Mouse (Mus musculus): ENCODE measurements at regions not wholly inside any gene's neighbourhood (a gene's known extent, or its start where the extent isn't known, plus 50 kb on each side); places are given as distances from the start of the nearest gene placed in this dataset.

- no peak overlapping the region for H3K4me2 ChIP-seq (ENCODE audit: low read depth)
- no peak overlapping the region for H3K9ac ChIP-seq
- DNase-seq: no peak
- no peak overlapping the region for H3K4me3 ChIP-seq (ENCODE audit: low read depth, low read length)
- no peaks in the 10 kb centered on the region for H3K4me1 ChIP-seq (ENCODE audit: insufficient read depth)
- no peaks in the 10 kb centered on the region for H3K36me3 ChIP-seq (ENCODE audit: insufficient read depth)
- H3K27ac ChIP-seq (ENCODE audit: low read depth, low read length): no peak overlapping the region
- ATAC-seq: no peak
- H3K27me3 ChIP-seq (ENCODE audit: insufficient read depth, low read length): no peaks in the 10 kb centered on the region; the same call in 1 of the 2 replicates
- 77% methylated on average over 4 of the region's 4 CpGs for WGBS
- no peak for TF ChIP-seq CTCF (IDR thresholded peaks at IDR 0.05; ENCODE audit: low read depth)
- H3K9me3 ChIP-seq (ENCODE audit: low read length): no peaks in the 10 kb centered on the region
Measured at GRCm38 (mm10) chr2:166333818-166334217, 178.4 kb upstream of the Sulf2 start.

- no peak for TF ChIP-seq CTCF (IDR thresholded peaks at IDR 0.05; ENCODE audit: low read depth)
- Histone ChIP-seq H3K9ac (no peak overlapping the region), H3K36me3 (ENCODE audit: insufficient read depth) (no peaks in the 10 kb centered on the region), H3K4me1 (ENCODE audit: insufficient read depth) (no peaks in the 10 kb centered on the region), H3K27me3 (ENCODE audit: insufficient read depth, low read length) (no peaks in the 10 kb centered on the region; the same call in 1 of the 2 replicates), H3K4me2 (ENCODE audit: low read depth) (no peak overlapping the region), H3K4me3 (ENCODE audit: low read depth, low read length) (no peak overlapping the region), H3K27ac (ENCODE audit: low read depth, low read length) (no peak overlapping the region), H3K9me3 (ENCODE audit: low read length) (no peaks in the 10 kb centered on the region)
- no peak for DNase-seq
- 67% methylated on average over 13 of the region's 13 CpGs for WGBS
- no peak for ATAC-seq
Measured at GRCm38 (mm10) chr2:166332748-166333417, 177.4 kb upstream of the Sulf2 start.

GRCm38 (mm10) chr2:166331192-166331591, 175.7 kb upstream of the Sulf2 start:
- no peaks in the 10 kb centered on the region for H3K4me1 ChIP-seq (ENCODE audit: insufficient read depth)
- DNase-seq (no peak), ATAC-seq (no peak)
- no peak overlapping the region for H3K27ac ChIP-seq (ENCODE audit: low read depth, low read length)
- no peaks in the 10 kb centered on the region for H3K27me3 ChIP-seq (ENCODE audit: insufficient read depth, low read length)
- no peak overlapping the region for H3K4me3 ChIP-seq (ENCODE audit: low read depth, low read length)
- WGBS: 92% methylated on average over 4 of the region's 4 CpGs
- no peak overlapping the region for H3K4me2 ChIP-seq (ENCODE audit: low read depth)
- H3K9me3 ChIP-seq (ENCODE audit: low read length): no peaks in the 10 kb centered on the region
- H3K9ac ChIP-seq: no peak overlapping the region
- no peaks in the 10 kb centered on the region for H3K36me3 ChIP-seq (ENCODE audit: insufficient read depth)
- TF ChIP-seq CTCF (IDR thresholded peaks at IDR 0.05; ENCODE audit: low read depth): no peak

GRCm38 (mm10) chr2:166330364-166330763, 174.9 kb upstream of the Sulf2 start:
- H3K4me3 ChIP-seq (ENCODE audit: low read depth, low read length): no peak overlapping the region
- ATAC-seq (no peak), DNase-seq (no peak)
- no peak overlapping the region for H3K4me2 ChIP-seq (ENCODE audit: low read depth)
- no peak overlapping the region for H3K27ac ChIP-seq (ENCODE audit: low read depth, low read length)
- no peaks in the 10 kb centered on the region for H3K36me3 ChIP-seq (ENCODE audit: insufficient read depth)
- H3K9me3 ChIP-seq (ENCODE audit: low read length): no peaks in the 10 kb centered on the region
- no peaks in the 10 kb centered on the region for H3K27me3 ChIP-seq (ENCODE audit: insufficient read depth, low read length)
- H3K9ac ChIP-seq: no peak overlapping the region
- TF ChIP-seq CTCF (IDR thresholded peaks at IDR 0.05; ENCODE audit: low read depth): no peak
- H3K4me1 ChIP-seq (ENCODE audit: insufficient read depth): no peaks in the 10 kb centered on the region
- WGBS: 73% methylated on average over 6 of the region's 6 CpGs

- Histone ChIP-seq H3K4me1 (ENCODE audit: insufficient read depth) (no peaks in the 10 kb centered on the region), H3K4me2 (ENCODE audit: low read depth) (no peak overlapping the region), H3K9me3 (ENCODE audit: low read length) (no peaks in the 10 kb centered on the region), H3K36me3 (ENCODE audit: insufficient read depth) (no peaks in the 10 kb centered on the region), H3K4me3 (ENCODE audit: low read depth, low read length) (no peak overlapping the region), H3K27ac (ENCODE audit: low read depth, low read length) (no peak overlapping the region), H3K27me3 (ENCODE audit: insufficient read depth, low read length) (no peaks in the 10 kb centered on the region), H3K9ac (no peak overlapping the region)
- TF ChIP-seq CTCF (IDR thresholded peaks at IDR 0.05; ENCODE audit: low read depth): no peak
- no peak for ATAC-seq
- no peak for DNase-seq
- 85% methylated on average over 14 of the region's 14 CpGs for WGBS
Measured at GRCm38 (mm10) chr2:166329556-166330340, 174.3 kb upstream of the Sulf2 start.

- no peak for TF ChIP-seq CTCF (IDR thresholded peaks at IDR 0.05; ENCODE audit: low read depth)
- Histone ChIP-seq H3K9me3 (ENCODE audit: low read length) (no peaks in the 10 kb centered on the region), H3K4me3 (ENCODE audit: low read depth, low read length) (no peak overlapping the region), H3K27me3 (ENCODE audit: insufficient read depth, low read length) (no peaks in the 10 kb centered on the region), H3K27ac (ENCODE audit: low read depth, low read length) (no peak overlapping the region), H3K9ac (no peak overlapping the region), H3K36me3 (ENCODE audit: insufficient read depth) (no peaks in the 10 kb centered on the region), H3K4me2 (ENCODE audit: low read depth) (no peak overlapping the region), H3K4me1 (ENCODE audit: insufficient read depth) (no peaks in the 10 kb centered on the region)
- WGBS: 87% methylated on average over 5 of the region's 5 CpGs
- ATAC-seq: no peak
- DNase-seq: no peak
Measured at GRCm38 (mm10) chr2:166326932-166327331, 171.5 kb upstream of the Sulf2 start.

GRCm38 (mm10) chr2:166324954-166325353, 169.5 kb upstream of the Sulf2 start:
- 60% methylated on average over 3 of the region's 3 CpGs for WGBS
- Histone ChIP-seq H3K4me1 (ENCODE audit: insufficient read depth) (no peaks in the 10 kb centered on the region), H3K4me3 (ENCODE audit: low read depth, low read length) (no peak overlapping the region), H3K9me3 (ENCODE audit: low read length) (no peaks in the 10 kb centered on the region), H3K27me3 (ENCODE audit: insufficient read depth, low read length) (no peaks in the 10 kb centered on the region), H3K27ac (ENCODE audit: low read depth, low read length) (no peak overlapping the region), H3K4me2 (ENCODE audit: low read depth) (no peak overlapping the region), H3K36me3 (ENCODE audit: insufficient read depth) (no peaks in the 10 kb centered on the region), H3K9ac (no peak overlapping the region)
- DNase-seq (no peak), ATAC-seq (no peak)
- TF ChIP-seq CTCF (IDR thresholded peaks at IDR 0.05; ENCODE audit: low read depth): no peak

All from forebrain, postnatal 0 days (tissue).